Mouse (Mus musculus) hindbrain, embryonic 15.5 days (tissue): ENCODE measurements around the gene Ttc26. TPM values are rescaled to one million over a fixed set of nuclear protein-coding genes. Genes with fewer than 3 reads are reported as not detected.
"Not testable (repeated sequence)": the region's sequence is repeated elsewhere in the genome, so short reads cannot be mapped to it uniquely, and the experiment has no call there.

Experiments used
- ATAC-seq: fragments of 200-750 bp; cut with Nextera tagmentation; 2 replicates; pipeline ENCODE4 v1.8.0; 2017; ENCODE audit warnings: low read depth, moderate number of reproducible peaks, moderate TSS enrichment; ENCODE audit not compliant: low FRiP score
- H3K27ac ChIP-seq: fragments of 300-500 bp; sonication (generic); replicated peaks from 2 replicates; pipeline ENCODE4 v1.5.1; 2015; ENCODE audit warnings: mild to moderate bottlenecking, inconsistent platforms
- H3K27me3 ChIP-seq: fragments of 300-500 bp; sonication (generic); 2 replicates; pipeline ENCODE4 v1.6.1; 2015; ENCODE audit warnings: control low read depth, inconsistent platforms
- H3K36me3 ChIP-seq: fragments of 300-500 bp; sonication (generic); 2 replicates; pipeline ENCODE4 v1.6.1; 2015; ENCODE audit warnings: control low read depth, inconsistent platforms
- H3K4me1 ChIP-seq: fragments of 300-500 bp; sonication (generic); replicated peaks from 2 replicates; pipeline ENCODE4 v1.6.1; 2015; ENCODE audit warnings: control low read depth, inconsistent platforms
- H3K4me2 ChIP-seq: fragments of 300-500 bp; sonication (generic); 2 replicates; pipeline ENCODE4 v1.6.1; 2015; ENCODE audit warnings: moderate library complexity, mild to moderate bottlenecking, inconsistent platforms
- H3K4me3 ChIP-seq: fragments of 300-500 bp; sonication (generic); 2 replicates; pipeline ENCODE4 v1.5.1; 2015; ENCODE audit warnings: mild to moderate bottlenecking, inconsistent platforms
- H3K9ac ChIP-seq: fragments of 300-500 bp; sonication (generic); 2 replicates; pipeline ENCODE4 v1.6.1; 2015; ENCODE audit warnings: inconsistent platforms
- H3K9me3 ChIP-seq: fragments of 300-500 bp; sonication (generic); 2 replicates; pipeline ENCODE4 v1.6.1; 2016; ENCODE audit warnings: control low read depth, inconsistent platforms
- WGBS: fragments of 180-500 bp; shearing (Covaris S2); methylation state at CpG from one replicate; pipeline ENCODE4 v1.1.7; 2015; 5-methylcytosine and 5-hydroxymethylcytosine counted together
- polyA plus RNA-seq: library from polyadenylated mRNA; unstranded; fragments of >200 nt; fragmentation: Nextera tagmentation; extraction: Ambion mirVana; gene quantifications from 2 replicates; pipeline ENCODE4 v1.2.1, GENCODE M21; 2015

The Ttc26 gene
- polyA plus RNA-seq, 1 experiment from 2014 or later = 5.9 TPM

- WGBS = 90% methylated on average over 6 of the region's 6 CpGs
- no peak overlapping the region for H3K4me3 ChIP-seq
- no peak overlapping the region for H3K27ac ChIP-seq
- peaks cover 9% of the 10 kb centered on the region for H3K4me1 ChIP-seq
- no peak for ATAC-seq
- H3K9me3 ChIP-seq = no peaks in the 10 kb centered on the region
- H3K27me3 ChIP-seq = peaks cover 29% of the 10 kb centered on the region
- H3K36me3 ChIP-seq = no peaks in the 10 kb centered on the region
- no peak overlapping the region for H3K4me2 ChIP-seq
- H3K9ac ChIP-seq = no peak overlapping the region
Observed at GRCm38 (mm10) chr6:38348811-38349453, 32.3 kb upstream of the Ttc26 start.

GRCm38 (mm10) chr6:38349806-38350205 is 31.5 kb upstream of the Ttc26 start:
- peaks cover 18% of the 10 kb centered on the region for H3K4me1 ChIP-seq
- no peaks in the 10 kb centered on the region for H3K9me3 ChIP-seq
- H3K9ac ChIP-seq = no peak overlapping the region
- no peak overlapping the region for H3K4me3 ChIP-seq
- no peaks in the 10 kb centered on the region for H3K36me3 ChIP-seq
- peaks cover 36% of the 10 kb centered on the region for H3K27me3 ChIP-seq
- no peak for ATAC-seq
- no peak overlapping the region for H3K4me2 ChIP-seq
- WGBS = 81% methylated on average over 9 of the region's 9 CpGs
- no peak overlapping the region for H3K27ac ChIP-seq

- Histone ChIP-seq H3K27me3 (peaks cover 53% of the 10 kb centered on the region), H3K4me1 (peaks cover 27% of the 10 kb centered on the region), H3K4me3 (no peak overlapping the region), H3K9me3 (no peaks in the 10 kb centered on the region), H3K9ac (no peak overlapping the region), H3K4me2 (no peak overlapping the region), H3K36me3 (no peaks in the 10 kb centered on the region), H3K27ac (no peak overlapping the region)
- no peak for ATAC-seq
- WGBS = 63% methylated on average over 4 of the region's 4 CpGs
Observed at GRCm38 (mm10) chr6:38351930-38352329, 29.3 kb upstream of the Ttc26 start.

- 11% methylated on average over 10 of the region's 10 CpGs for WGBS
- no peak overlapping the region for H3K4me2 ChIP-seq
- no peak overlapping the region for H3K9ac ChIP-seq
- H3K36me3 ChIP-seq = no peaks in the 10 kb centered on the region
- H3K9me3 ChIP-seq = no peaks in the 10 kb centered on the region
- no peak overlapping the region for H3K27ac ChIP-seq
- H3K4me1 ChIP-seq = peaks cover 27% of the 10 kb centered on the region
- no peak overlapping the region for H3K4me3 ChIP-seq
- H3K27me3 ChIP-seq = peaks cover 56% of the 10 kb centered on the region
- no peak for ATAC-seq
Observed at GRCm38 (mm10) chr6:38352451-38352850, 28.8 kb upstream of the Ttc26 start.

GRCm38 (mm10) chr6:38353181-38353580 is 28.1 kb upstream of the Ttc26 start:
- H3K4me3 ChIP-seq = peak overlapping the region; percentile 44; the same call in 1 of the 2 replicates
- H3K36me3 ChIP-seq = no peaks in the 10 kb centered on the region
- no peak for ATAC-seq
- 8% methylated on average over 13 of the region's 13 CpGs for WGBS
- no peak overlapping the region for H3K9ac ChIP-seq
- peak overlapping the region; percentile 59 for H3K4me2 ChIP-seq
- no peaks in the 10 kb centered on the region for H3K9me3 ChIP-seq
- H3K27ac ChIP-seq = no peak overlapping the region
- peaks cover 27% of the 10 kb centered on the region for H3K4me1 ChIP-seq
- H3K27me3 ChIP-seq = peaks cover 56% of the 10 kb centered on the region

GRCm38 (mm10) chr6:38353811-38354722 is 27.2 kb upstream of the Ttc26 start, which contains the start of gene Zc3hav1:
Gene Zc3hav1 (minus strand): TSS chr6:38354603.
- peaks cover 56% of the 10 kb centered on the region for H3K27me3 ChIP-seq
- H3K4me1 ChIP-seq = peaks cover 27% of the 10 kb centered on the region
- peak within 1 kb of the TSS; percentile 44 for H3K4me3 ChIP-seq
- H3K9me3 ChIP-seq = no peaks in the 10 kb centered on the region
- ATAC-seq = peak; percentile 51; the same call in 1 of the 2 replicates
- under 1% methylated on average over 87 of the region's 87 CpGs for WGBS
- H3K9ac ChIP-seq = no peak within 1 kb of the TSS
- no peaks in the 10 kb centered on the region for H3K36me3 ChIP-seq
- H3K27ac ChIP-seq = no peak within 1 kb of the TSS
- peak within 1 kb of the TSS; percentile 59 for H3K4me2 ChIP-seq

- Histone ChIP-seq H3K27ac (no peak overlapping the region), H3K4me1 (peaks cover 27% of the 10 kb centered on the region), H3K27me3 (peaks cover 54% of the 10 kb centered on the region), H3K36me3 (no peaks in the 10 kb centered on the region), H3K9ac (no peak overlapping the region), H3K4me3 (peak overlapping the region; percentile 44), H3K9me3 (no peaks in the 10 kb centered on the region), H3K4me2 (peak overlapping the region; percentile 59)
- whole genome bisulfite sequencing = 2% methylated on average over 20 of the region's 20 CpGs
- ATAC-seq = no peak
Observed at GRCm38 (mm10) chr6:38354723-38355353, 26.4 kb upstream of the Ttc26 start.

GRCm38 (mm10) chr6:38355354-38355823 is 25.9 kb upstream of the Ttc26 start:
- Histone ChIP-seq H3K4me1 (peaks cover 27% of the 10 kb centered on the region), H3K27ac (no peak overlapping the region), H3K4me3 (peak overlapping the region; percentile 44), H3K36me3 (no peaks in the 10 kb centered on the region), H3K27me3 (peaks cover 51% of the 10 kb centered on the region), H3K9ac (no peak overlapping the region), H3K9me3 (no peaks in the 10 kb centered on the region), H3K4me2 (peak overlapping the region; percentile 59)
- ATAC-seq = no peak
- WGBS = 4% methylated on average over 8 of the region's 8 CpGs

- 15% methylated on average over 7 of the region's 7 CpGs for WGBS
- Histone ChIP-seq H3K4me3 (no peak overlapping the region), H3K36me3 (no peaks in the 10 kb centered on the region), H3K4me2 (no peak overlapping the region), H3K4me1 (peaks cover 27% of the 10 kb centered on the region), H3K27me3 (peaks cover 51% of the 10 kb centered on the region), H3K9me3 (no peaks in the 10 kb centered on the region), H3K27ac (no peak overlapping the region), H3K9ac (no peak overlapping the region)
- no peak for ATAC-seq
Observed at GRCm38 (mm10) chr6:38355862-38356261, 25.4 kb upstream of the Ttc26 start.

- H3K9ac ChIP-seq, H3K27ac ChIP-seq, H3K9me3 ChIP-seq, H3K4me3 ChIP-seq, H3K4me2 ChIP-seq, H3K36me3 ChIP-seq, ATAC-seq: not testable (repeated sequence)
- peaks cover 27% of the 10 kb centered on the region for H3K4me1 ChIP-seq
- peaks cover 44% of the 10 kb centered on the region for H3K27me3 ChIP-seq
- WGBS = 87% methylated on average over 15 of the region's 15 CpGs
Observed at GRCm38 (mm10) chr6:38356661-38357433, 24.4 kb upstream of the Ttc26 start.

- Histone ChIP-seq H3K4me1 (peaks cover 27% of the 10 kb centered on the region), H3K4me3 (no peak overlapping the region), H3K4me2 (no peak overlapping the region), H3K27ac (no peak overlapping the region), H3K27me3 (peaks cover 35% of the 10 kb centered on the region), H3K9ac (no peak overlapping the region), H3K36me3 (no peaks in the 10 kb centered on the region), H3K9me3 (no peaks in the 10 kb centered on the region)
- WGBS = 46% methylated on average over 5 of the region's 5 CpGs
- no peak for ATAC-seq
Observed at GRCm38 (mm10) chr6:38357603-38358252, 23.5 kb upstream of the Ttc26 start.
